Mouse (Mus musculus) hematopoietic stem cell, adult 5-6 weeks (primary cell): Measurements from ENCODE around the gene Tor1aip2. TPM values are rescaled to one million over a fixed set of nuclear protein-coding genes. Genes with fewer than 3 reads are reported as not detected.
"Not testable (repeated sequence)": the region's sequence is repeated elsewhere in the genome, so short reads cannot be mapped to it uniquely, and the experiment has no call there.

Experiments used
- ATAC-seq, 2 experiments: fragments of 125-278 bp in 1 of 2; replicated peaks in 1 of 2; 2 replicates each; pipeline ENCODE4 v1.8.0; 2016 to 2017; ENCODE audit warnings: inconsistent platforms in 2 of 2, mild to moderate bottlenecking in 2 of 2, moderate number of reproducible peaks in 2 of 2, low read depth in 1 of 2, moderate TSS enrichment in 1 of 2; ENCODE audit not compliant: low FRiP score in 2 of 2, poor library complexity in 2 of 2, severe bottlenecking in 2 of 2, insufficient read depth in 1 of 2, low TSS enrichment in 1 of 2
- total RNA-seq: library from RNA; stranded (forward); fragments of 172-1452, 232-1000 nt; gene quantifications from 2 replicates; pipeline ENCODE4 v1.2.3, GENCODE M21; 2017

Gene Tor1aip2
- total RNA-seq, 1 experiment from 2014 or later, result 65.9 TPM

DNA sequence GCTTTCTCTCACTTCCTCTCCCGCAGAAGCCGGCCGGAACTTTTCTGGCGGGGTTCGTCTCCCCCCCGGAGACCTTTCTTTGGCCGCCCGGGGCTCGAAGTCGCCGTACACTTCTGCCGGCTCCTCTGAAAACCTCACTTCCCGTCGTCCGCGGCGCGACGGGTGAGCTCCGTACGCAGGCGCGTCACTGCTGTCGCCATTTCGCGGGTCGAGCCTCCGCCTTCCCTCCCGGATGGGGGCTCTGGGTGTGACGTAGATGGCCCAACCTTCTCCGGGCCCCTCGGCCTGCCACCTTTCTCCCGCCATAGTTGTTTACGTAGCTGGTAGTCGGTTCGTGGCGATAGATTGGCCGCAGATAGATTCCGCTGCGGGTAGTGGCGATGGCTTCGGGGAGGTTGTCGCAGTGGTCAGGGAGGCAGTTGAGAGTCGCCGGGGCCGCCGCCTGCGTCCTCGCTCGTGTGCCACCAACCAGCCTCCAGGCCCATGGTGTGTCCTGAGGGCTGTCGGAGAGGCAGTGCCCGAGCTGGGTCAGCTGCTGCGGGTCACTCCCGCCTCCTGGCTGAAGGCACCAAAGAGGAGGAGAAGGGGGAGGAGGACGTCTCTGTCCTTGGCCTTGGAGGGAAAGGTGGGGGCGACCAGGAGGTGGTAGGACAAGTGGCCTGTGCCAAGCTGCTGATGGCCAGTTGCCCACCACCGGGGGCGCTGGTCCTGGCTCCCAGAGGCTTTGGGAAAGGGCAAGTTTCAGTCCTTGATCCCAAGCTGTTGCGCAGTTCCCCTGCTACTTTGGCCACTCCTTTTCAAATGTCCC lies 931 bp downstream of the Tor1aip2 start, which contains the start of gene Tor1aip1:
TSS of gene Tor1aip1 (minus strand) at position 551 of the 808 bp plus-strand sequence.
- ATAC-seq, result peak; percentile 79 to 83

DNA sequence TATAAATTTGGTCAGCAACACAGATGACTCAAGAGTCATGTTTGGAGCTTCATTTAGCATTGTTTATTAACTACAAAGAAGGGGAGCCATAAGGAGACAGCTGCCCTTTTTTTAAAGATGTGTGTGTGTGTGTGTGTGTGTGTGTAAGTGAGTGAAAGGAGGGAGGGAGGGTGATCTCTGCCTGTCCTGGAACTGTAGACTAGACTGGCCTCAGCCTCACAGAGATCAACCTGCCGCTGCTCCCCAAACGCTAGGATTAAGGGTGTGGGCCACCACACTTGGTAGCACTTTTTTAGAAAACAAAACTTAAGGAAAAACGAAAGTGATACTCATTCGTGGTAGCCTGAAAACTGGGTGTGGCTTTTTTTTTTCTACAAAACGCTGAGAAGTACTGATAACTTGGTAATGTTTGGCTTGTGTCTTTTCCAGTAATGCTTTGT lies 2.0 kb downstream of the Tor1aip2 start:
- no peak for ATAC-seq

DNA sequence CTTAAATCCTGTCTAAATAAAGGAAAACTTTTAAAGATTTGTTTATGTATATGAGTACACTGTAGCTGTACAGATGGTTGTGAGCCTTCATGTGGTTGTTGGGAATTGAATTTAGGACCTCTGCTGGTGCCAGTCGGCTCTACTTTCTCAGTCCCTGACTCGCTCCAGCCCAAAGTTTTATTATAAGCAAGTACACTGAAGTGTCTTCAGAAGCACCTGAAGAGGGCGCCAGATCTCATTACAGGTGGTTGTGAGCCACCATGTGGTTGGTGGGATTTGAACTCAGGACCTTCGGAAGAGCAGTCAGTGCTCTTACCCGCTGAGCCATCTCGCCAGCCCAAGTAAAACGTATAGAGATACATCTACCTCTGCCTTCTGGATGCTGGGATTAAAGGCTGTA lies 4.8 kb downstream of the Tor1aip2 start:
- not testable (repeated sequence) for ATAC-seq

DNA sequence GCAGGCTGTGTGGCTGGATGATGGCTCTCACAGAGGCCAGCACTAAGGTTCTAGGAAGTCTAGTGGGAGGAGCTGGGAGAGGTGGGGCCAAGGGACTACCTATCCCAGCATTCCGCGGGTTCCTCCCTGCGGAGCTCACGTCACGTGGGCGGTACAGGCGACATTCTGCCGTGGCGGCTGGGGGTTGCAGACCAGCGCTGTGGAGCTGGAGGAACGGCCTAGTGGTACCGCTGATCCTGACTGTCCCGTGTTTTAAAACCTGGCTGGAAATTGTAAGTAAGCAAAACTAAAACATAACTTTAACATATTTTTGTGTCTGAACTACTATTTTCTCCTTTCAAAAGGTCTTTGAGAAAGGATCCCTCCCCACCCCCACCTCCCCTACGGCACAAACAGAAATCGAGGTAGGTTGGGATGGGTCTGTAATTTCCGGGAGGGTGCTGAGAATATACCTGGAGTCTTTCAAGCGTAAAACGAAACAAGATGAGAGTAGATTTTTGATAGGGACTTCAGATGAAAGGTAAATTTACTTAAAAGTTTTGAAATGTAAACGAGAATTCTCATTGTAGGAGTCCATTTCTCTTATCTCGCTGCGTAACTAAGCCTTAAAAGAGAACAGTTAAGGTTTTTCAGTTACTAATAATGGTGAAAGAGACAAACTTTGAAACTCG lies 5.7 kb downstream of the Tor1aip2 start:
- peak; percentile 74 for ATAC-seq

DNA sequence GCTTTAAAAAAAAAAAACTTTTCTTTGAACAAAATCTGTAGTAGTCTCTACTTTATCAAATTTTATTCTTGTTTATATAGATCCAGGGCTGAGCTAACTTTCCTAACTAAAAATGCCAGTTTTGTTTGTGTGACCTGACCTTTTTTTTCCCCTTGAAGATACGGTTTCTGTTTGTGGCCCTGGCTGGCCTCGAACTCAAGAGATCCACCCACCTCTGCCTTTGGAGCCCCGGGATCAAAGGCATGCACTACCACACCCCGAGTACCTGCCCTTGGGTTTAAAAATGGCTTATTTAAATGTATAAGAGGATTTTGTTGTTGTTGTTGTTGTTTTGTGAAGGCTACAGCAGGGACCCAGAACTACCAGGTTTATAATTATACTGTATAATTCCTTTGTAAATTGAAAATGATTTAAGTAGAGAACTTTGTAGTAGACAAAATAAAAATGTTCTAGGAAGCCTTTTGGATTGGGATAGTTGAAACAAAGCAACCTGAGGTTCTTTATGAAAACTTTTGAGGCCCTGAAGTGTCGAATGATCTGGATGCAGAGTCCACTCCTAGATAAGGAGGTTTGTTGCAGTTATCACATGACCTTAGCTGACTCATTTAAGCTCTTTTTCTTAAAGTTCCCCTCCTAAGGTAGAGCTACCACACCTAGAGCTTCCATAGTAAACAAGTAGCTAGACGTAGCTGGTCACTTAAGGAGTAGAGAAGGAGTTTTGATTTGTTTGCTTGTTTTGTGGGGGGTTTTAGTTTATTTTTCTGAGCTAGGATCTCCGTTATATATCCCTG lies 6.4 kb downstream of the Tor1aip2 start:
- no peak for ATAC-seq

DNA sequence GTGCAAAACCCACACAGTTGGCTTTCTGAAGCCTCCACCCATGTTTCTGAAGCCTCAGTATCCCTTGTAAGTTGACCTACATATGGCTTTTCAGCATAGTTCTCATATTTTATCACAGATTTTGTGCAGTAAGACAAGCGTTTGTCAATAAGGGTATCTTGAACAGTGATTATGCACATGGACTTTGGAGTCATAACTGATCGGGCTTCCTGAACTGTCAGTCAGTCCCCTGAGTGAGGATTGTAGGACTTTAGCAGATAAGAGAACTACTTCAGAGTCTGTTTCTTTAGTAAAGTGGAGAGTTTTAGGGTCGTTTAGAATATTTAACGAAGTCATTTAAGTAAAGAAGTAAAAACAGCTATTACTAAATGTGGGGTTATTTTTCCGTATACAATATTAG lies 7.3 kb downstream of the Tor1aip2 start:
- ATAC-seq, result no peak

DNA sequence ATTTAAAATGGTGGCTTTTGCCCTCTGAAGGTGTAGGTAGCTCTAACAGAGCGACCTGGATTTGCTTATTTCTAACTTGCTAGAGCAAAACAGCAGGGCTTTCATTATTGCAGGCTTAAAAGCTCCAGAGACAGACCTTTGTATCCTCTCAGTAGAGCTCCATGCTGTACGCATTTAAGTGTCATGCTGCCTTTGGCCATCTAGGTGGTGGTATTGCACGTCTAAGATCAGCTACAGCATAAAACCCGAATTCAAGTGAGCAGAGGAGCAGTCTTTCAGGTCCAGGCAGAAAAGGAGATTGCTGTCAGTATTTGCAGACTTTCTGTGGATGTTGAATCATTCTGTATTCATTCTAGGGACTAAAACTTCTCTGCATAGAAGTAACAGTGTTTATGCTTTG lies 7.8 kb downstream of the Tor1aip2 start:
- ATAC-seq, result peak; percentile 68 to 78

DNA sequence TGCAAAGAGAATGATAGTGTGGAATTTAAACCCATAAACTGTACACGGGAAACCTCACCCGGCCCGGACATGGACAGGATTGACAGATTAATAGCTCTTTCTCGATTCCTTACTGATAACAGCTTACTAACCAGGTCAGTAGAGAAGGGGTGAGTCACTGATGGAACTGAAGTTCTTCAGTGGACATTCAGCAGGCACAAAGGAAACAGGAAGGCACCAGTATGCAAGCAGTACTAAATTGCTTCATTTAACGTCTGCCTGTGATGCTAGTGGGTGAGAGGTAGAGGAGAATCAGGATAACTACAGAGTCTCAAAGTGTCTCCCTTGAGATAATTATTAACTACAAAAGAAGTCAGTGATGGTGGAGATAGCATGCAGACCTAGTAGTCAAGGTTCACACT lies 9.0 kb downstream of the Tor1aip2 start:
- no peak for ATAC-seq

DNA sequence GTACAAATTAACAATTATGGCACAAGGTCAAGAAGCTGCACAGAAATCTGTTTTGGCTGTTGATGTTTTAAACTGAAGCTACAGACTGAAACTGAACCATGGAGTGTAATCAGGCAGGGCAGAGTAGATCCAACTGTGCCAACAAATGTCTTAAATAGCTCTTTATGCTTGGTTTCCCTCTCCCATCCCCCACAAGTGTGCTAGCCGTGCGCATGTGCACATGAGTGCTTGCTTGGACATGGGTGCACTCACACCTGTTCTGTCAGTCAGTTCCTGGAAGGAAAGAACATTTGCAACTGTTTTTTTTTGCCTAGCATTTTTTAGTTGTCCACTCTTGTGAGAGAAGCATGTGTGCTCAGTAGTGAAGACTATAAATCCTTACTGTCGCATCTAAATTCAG lies 11.5 kb downstream of the Tor1aip2 start:
- ATAC-seq, result no peak

DNA sequence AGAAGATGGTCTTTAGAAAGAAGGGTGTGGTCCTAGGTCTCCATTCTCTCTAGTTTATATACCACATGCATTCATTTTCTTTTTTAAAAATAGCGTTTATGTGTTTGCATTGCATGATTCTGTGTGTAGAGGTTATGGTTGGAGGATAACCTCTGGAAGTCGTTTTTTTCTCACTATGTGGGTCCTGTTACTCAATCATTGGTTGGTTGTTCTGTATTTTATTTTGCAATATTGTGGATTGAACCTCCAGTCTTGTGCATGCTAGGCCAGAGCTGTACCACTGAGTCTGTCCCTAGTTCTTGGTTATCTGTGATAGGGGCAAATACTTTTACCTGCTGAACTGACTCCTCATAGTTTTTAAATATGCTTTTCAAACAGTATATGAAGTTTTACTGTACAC lies 23.0 kb downstream of the Tor1aip2 start:
- no peak; a peak in 1 of 4 replicates for ATAC-seq

DNA sequence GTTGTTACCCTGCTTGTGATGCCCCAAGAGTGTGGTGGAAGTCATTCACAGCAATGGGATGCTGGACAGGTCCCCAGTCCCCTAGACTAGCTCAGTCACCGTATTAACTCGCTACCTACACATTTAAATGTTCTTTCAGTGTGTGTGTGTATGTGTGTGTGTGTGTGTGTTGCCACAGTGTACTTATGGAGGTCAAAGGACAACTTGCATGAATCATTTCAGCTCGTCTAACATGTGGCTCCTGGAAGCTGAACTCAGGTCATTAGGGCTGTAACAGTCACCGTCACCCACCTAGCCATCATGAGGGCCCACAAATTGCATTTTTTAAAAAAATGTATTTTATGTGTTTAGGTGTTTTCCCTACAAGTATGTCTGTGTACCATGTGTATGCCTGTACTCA lies 27.0 kb downstream of the Tor1aip2 start:
- no peak for ATAC-seq

DNA sequence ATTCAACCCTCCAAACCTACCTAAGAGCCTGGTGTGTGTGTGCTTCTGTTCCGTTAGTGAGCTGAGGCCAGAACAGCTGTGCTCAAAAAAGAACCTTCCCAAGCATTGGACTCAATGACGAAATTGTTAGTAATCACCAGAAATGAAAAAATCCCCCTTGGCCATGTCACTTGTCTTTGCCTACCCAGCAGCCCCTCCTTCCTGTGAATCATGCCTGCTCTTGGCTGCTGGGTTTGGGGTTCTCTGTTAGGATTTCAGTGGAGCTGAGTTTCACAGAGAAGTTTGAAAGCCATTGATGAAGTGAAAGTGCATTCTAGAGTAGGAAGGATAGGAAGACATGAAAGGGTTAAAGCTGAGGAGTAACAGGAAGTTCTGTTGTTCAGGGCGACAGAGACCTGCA lies 30.9 kb downstream of the Tor1aip2 start:
- no peak for ATAC-seq

DNA sequence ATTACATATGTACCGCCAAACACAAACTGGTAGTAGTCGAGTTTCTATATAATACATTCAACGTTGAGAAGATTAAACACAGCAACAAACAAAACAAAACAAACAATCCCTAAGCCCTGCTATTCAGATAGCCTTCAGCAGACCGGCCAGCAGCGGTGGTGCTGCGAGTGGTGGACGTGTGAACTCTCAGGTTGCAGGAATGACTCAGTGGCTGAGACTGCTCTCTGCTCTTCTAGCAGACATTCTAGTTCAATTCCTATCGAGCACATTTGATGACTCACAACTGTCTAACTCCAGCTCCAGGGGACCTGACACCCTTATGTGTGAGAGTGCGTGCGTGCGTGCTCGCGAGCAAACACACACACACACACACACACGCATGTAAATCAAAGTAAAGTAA lies 34.9 kb downstream of the Tor1aip2 start:
- no peak for ATAC-seq

DNA sequence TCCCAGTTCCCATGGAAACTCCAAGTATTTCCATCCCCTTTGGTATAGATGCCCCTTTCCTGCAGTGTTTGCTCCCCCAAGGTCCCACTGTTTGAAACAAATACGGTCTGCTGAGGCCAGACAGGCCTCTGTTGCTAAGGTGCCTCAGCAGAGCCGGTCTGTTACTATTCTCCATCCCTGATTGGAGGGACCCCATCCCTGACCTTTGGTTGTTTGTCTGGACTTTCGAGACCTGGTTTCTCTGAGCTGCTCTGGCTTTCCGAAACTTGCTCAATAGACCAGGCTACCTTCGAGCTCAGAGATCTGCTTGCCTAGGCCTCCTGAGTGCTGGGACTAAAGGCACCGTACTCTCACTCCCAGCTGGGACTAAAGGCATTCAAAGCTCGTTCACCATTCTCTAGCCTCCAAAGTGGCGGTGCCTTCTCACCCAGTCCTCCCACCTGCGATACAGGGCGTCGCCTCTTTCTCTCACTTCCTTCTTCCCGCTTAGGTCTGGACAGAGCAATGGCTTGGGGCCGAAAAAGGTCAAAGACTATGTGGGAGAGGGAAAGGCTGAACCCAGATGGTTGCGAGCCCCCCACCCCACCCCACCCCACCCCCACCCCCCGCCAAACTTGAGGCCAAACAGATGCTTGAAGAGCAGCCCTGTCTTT lies 38.1 kb downstream of the Tor1aip2 start:
- ATAC-seq, result no peak

DNA sequence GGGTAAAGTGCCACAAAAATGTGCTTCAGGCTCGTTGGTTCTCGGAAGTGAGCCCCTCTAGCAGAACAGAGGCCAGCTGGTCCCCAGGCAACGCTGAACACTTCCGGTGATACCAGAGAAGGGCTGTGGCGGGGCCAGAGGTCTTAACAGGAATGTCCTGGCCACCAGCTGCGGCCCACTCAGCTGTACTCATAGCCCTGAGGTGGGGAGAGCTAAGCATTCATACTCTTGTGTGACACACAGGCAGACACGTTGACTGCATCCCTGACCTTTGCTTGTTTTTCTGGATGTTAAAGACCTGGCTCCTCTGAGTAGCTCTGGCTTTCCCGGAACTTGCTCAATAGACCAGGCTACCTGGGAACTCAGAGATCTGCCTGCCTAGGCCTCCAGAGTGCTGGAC lies 39.4 kb downstream of the Tor1aip2 start:
- no peak for ATAC-seq

DNA sequence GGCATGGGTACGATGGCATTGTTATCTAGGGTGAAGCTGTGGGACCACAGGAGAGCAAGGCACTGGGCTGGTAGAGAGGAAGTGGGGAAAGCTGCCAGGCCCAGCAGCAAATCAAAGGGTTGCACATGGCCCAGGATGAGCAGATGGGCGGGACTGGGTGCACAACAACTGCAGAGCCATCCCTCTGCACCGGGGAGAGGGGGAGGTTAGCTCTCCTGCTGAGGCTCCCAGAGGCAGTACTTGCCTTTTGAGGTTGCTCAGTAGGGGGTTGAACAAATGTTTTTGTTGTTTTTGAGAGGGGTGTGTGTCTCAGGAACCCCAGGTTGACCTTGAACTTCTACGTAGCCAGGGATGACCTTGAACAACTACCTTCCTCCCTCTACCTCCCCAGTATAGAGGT lies 41.3 kb downstream of the Tor1aip2 start:
- ATAC-seq, result peak in 1 of 2 experiments; percentile 32; a peak in 1 of 4 replicates

DNA sequence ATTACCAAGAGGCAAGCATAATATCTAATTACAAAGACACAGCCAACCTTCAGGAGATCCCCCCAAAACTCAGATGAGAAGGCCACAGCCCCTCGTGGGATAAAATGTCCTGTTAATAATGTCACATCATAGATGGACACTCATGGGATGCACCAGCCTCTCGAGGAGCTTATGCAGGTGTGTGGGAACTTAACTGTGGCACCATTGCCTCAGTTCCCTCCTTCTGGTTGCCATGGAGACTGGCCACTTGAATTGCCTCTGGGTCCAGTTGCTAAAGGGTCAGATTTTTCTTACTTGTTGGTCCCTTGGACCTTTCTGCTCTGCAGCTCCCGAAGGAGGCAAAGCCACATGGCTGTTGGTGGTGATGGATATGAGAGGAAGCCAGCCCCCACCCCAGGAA lies 42.5 kb downstream of the Tor1aip2 start:
- ATAC-seq, result no peak
